Mouse (Mus musculus): ENCODE results near the gene S1pr5. TPM values are rescaled to one million over a fixed set of nuclear protein-coding genes. Genes with fewer than 3 reads are reported as not detected.
"Not testable (repeated sequence)": the region's sequence is repeated elsewhere in the genome, so short reads cannot be mapped to it uniquely, and the experiment has no call there.

Gene S1pr5
- polyA plus RNA-seq, 1 experiment from 2014 or later = 0.73 TPM

DNA sequence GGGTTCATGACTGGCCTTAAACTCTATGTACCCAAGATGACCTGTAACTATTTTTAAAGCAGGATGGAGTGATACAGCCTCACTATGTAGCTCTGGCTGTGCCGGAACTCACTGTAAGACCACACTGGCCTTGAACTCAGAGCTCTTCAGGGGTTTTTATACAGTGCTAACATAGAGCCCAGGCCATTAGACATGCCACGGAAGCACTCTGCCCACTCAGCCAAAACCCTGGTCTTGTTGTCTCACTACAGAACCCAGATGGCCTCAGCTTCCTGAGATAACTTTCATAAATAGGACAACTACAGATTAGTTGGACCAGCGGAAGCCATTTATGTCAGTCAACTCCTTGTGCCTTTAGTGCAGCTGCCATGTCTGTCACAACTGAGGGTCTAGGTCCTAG is 26.1 kb upstream of the S1pr5 start:
- Histone ChIP-seq H3K27me3 (ENCODE audit: control insufficient read depth, insufficient read depth, low read length) (no peaks in the 10 kb centered on the region), H3K4me2 (replicated peaks; ENCODE audit: low read depth, low read length) (no peak overlapping the region)
- WGBS = 94% methylated on average over 3 of the region's 3 CpGs

DNA sequence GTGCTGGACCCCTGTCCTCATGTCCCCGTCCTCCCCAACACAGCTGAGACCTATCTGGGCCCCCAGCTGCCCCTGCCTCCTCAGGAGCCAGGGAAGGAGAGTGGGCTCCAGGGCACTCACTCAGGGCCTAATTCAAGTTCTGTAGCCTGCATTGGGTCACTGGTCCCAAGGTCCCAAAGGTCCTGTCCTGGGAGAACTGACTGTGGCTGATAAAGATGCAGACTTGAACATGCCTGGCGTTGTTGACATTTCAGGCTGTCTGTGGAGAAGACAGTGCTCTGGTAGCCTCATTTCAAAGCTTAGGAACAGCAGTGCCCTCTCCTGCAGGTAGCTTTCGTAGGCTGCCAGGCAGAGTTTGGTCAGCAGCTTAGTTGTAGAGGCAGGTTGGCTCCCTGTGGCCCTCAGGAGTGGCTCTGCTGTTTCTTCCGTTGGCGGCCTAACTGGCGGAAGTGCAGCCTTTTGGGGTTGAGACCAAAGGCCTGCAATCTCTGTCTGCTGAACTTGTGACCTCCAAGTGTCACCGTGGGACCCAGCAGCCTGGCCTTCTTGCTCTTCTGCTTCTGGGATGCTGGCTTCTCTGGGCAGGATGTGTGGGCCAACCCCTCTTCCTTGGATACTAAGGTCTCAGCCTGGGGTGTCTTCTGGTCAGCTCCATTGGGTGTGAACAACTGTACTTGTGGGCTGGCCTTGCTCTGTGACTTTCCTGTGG is 25.4 kb upstream of the S1pr5 start:
- no peak for DNase-seq (ENCODE audit: low spot score)

More for the DNA sequence above, 26.1 kb upstream of the S1pr5 start:
- Histone ChIP-seq H3K9ac (ENCODE audit: low read depth, low read length) (no peak overlapping the region), H3K4me1 (replicated peaks; ENCODE audit: control insufficient read depth, insufficient read depth, low read length) (no peaks in the 10 kb centered on the region), H3K9me3 (ENCODE audit: control insufficient read depth, low read length) (no peaks in the 10 kb centered on the region), H3K27ac (ENCODE audit: low read depth, low read length) (no peak overlapping the region), H3K4me3 (ENCODE audit: low read depth, low read length) (no peak overlapping the region), H3K36me3 (ENCODE audit: control insufficient read depth, insufficient read depth, low read length) (peaks cover 16% of the 10 kb centered on the region)
- ATAC-seq (ENCODE audit: low FRiP score) (no peak), DNase-seq (ENCODE audit: low spot score) (no peak)

DNA sequence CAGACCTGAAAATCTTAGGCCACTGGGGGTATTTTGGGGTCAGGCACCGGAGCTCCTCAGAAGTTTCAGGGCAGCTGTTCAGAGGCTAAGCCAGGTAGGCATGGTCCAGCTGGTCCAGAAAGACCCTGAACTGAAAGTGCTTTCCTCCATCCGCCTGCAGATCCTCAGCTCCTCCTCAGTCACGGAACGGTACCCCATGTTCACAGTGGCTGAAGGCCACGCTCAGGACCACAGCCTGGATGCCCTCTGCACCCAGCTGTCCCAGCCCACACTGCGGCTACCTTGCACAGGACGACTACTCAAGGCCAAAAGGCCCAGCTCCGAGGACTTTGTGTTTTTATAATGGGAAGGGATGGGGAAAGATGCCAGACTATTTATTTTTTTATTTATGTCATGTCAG is 24.9 kb upstream of the S1pr5 start:
- no peaks in the 10 kb centered on the region for H3K27me3 ChIP-seq (ENCODE audit: control insufficient read depth, insufficient read depth, low read length)
- DNase-seq (ENCODE audit: low spot score) = no peak
- H3K4me3 ChIP-seq (ENCODE audit: low read depth, low read length) = no peak overlapping the region
- no peak overlapping the region for H3K9ac ChIP-seq (ENCODE audit: low read depth, low read length)
- H3K9me3 ChIP-seq (ENCODE audit: control insufficient read depth, low read length) = no peaks in the 10 kb centered on the region
- H3K27ac ChIP-seq (ENCODE audit: low read depth, low read length) = no peak overlapping the region
- no peaks in the 10 kb centered on the region for H3K4me1 ChIP-seq (replicated peaks; ENCODE audit: control insufficient read depth, insufficient read depth, low read length)
- H3K4me2 ChIP-seq (replicated peaks; ENCODE audit: low read depth, low read length) = no peak overlapping the region
- 90% methylated on average over 8 of the region's 8 CpGs for WGBS
- peaks cover 15% of the 10 kb centered on the region for H3K36me3 ChIP-seq (ENCODE audit: control insufficient read depth, insufficient read depth, low read length)
- ATAC-seq (ENCODE audit: low FRiP score) = no peak

More for the DNA sequence above, 25.4 kb upstream of the S1pr5 start:
- Histone ChIP-seq H3K4me3 (ENCODE audit: low read depth, low read length) (no peak overlapping the region), H3K27ac (ENCODE audit: low read depth, low read length) (no peak overlapping the region), H3K9me3 (ENCODE audit: control insufficient read depth, low read length) (no peaks in the 10 kb centered on the region), H3K9ac (ENCODE audit: low read depth, low read length) (no peak overlapping the region), H3K4me1 (replicated peaks; ENCODE audit: control insufficient read depth, insufficient read depth, low read length) (no peaks in the 10 kb centered on the region), H3K27me3 (ENCODE audit: control insufficient read depth, insufficient read depth, low read length) (no peaks in the 10 kb centered on the region), H3K36me3 (ENCODE audit: control insufficient read depth, insufficient read depth, low read length) (peaks cover 15% of the 10 kb centered on the region), H3K4me2 (replicated peaks; ENCODE audit: low read depth, low read length) (no peak overlapping the region)
- ATAC-seq (ENCODE audit: low FRiP score) = no peak
- 85% methylated on average over 7 of the region's 7 CpGs for WGBS

DNA sequence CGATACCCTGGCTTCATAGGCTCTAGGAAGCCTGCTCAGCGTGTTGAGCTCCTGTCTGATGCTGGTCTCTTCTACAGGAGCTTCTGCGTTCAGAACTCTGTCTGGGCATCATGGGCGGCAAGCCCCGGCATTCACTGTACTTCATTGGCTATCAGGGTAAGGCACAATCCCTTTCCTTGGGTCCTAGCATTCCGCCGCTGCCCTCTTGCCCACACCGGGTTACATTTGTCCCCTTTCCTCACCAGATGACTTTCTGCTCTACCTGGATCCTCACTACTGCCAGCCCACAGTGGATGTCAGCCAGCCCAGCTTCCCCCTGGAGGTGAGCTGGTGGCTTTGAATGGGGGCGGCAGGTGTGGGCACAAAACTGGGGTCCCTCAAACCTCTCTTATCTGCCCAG is 24.1 kb upstream of the S1pr5 start:
- WGBS = 91% methylated on average over 9 of the region's 9 CpGs
- Histone ChIP-seq H3K9ac (ENCODE audit: low read depth, low read length) (no peak overlapping the region), H3K36me3 (ENCODE audit: control insufficient read depth, insufficient read depth, low read length) (peaks cover 15% of the 10 kb centered on the region), H3K4me3 (ENCODE audit: low read depth, low read length) (no peak overlapping the region), H3K27me3 (ENCODE audit: control insufficient read depth, insufficient read depth, low read length) (no peaks in the 10 kb centered on the region), H3K27ac (ENCODE audit: low read depth, low read length) (no peak overlapping the region), H3K4me1 (replicated peaks; ENCODE audit: control insufficient read depth, insufficient read depth, low read length) (no peaks in the 10 kb centered on the region), H3K4me2 (replicated peaks; ENCODE audit: low read depth, low read length) (no peak overlapping the region), H3K9me3 (ENCODE audit: control insufficient read depth, low read length) (no peaks in the 10 kb centered on the region)
- ATAC-seq (ENCODE audit: low FRiP score) (no peak), DNase-seq (ENCODE audit: low spot score) (no peak)

DNA sequence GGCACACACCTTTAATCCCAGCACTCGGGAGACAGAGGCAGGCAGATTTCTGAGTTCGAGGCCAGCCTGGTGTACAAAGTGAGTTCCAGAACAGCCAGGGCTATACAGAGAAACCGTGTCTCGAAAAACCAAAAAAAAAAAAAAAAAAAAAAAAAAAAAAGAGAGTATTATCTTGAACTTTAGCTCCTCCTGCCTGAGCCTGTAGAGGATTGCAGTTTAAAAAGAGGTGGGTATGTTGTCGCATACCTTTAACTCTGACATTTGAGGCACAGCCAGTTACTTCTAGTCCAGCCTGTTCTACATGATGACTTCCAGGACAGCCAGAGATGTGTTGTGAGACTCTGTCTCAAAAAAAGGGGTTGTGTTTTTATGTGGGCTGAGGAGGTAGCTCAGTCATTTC is 21.3 kb upstream of the S1pr5 start:
- WGBS = 83% methylated on average over 5 of the region's 5 CpGs

DNA sequence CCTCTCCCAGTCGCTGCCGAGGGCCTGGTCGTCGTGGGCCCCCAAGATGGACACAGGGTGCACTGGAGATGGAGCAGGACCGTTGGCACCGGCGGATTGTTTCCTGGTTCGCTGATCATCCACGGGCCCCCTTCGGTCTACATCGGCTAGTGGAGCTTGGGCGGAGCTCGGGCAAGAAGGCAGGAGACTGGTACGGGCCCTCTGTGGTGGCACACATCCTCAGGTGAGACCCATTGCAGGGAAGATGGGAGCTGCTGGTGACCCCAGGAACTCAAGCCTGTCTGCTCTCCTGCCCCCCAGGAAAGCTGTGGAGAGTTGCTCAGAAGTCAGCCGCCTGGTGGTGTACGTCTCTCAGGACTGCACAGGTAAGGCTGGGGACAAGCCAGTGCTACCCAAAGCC is 20.1 kb upstream of the S1pr5 start:
- Histone ChIP-seq H3K4me3 (ENCODE audit: low read depth, low read length) (no peak overlapping the region), H3K36me3 (ENCODE audit: control insufficient read depth, insufficient read depth, low read length) (peaks cover 8% of the 10 kb centered on the region), H3K4me2 (replicated peaks; ENCODE audit: low read depth, low read length) (no peak overlapping the region), H3K27ac (ENCODE audit: low read depth, low read length) (no peak overlapping the region), H3K27me3 (ENCODE audit: control insufficient read depth, insufficient read depth, low read length) (no peaks in the 10 kb centered on the region), H3K4me1 (replicated peaks; ENCODE audit: control insufficient read depth, insufficient read depth, low read length) (peaks cover 8% of the 10 kb centered on the region), H3K9ac (ENCODE audit: low read depth, low read length) (no peak overlapping the region), H3K9me3 (ENCODE audit: control insufficient read depth, low read length) (no peaks in the 10 kb centered on the region)
- no peak for ATAC-seq (ENCODE audit: low FRiP score)
- no peak for DNase-seq (ENCODE audit: low spot score)
- 93% methylated on average over 16 of the region's 16 CpGs for WGBS

More for the DNA sequence above, 21.3 kb upstream of the S1pr5 start:
- ATAC-seq (ENCODE audit: low FRiP score); H3K27ac ChIP-seq (ENCODE audit: low read depth, low read length); H3K9ac ChIP-seq (ENCODE audit: low read depth, low read length); H3K27me3 ChIP-seq (ENCODE audit: control insufficient read depth, insufficient read depth, low read length); H3K4me2 ChIP-seq (replicated peaks; ENCODE audit: low read depth, low read length); H3K4me1 ChIP-seq (replicated peaks; ENCODE audit: control insufficient read depth, insufficient read depth, low read length); H3K9me3 ChIP-seq (ENCODE audit: control insufficient read depth, low read length); H3K4me3 ChIP-seq (ENCODE audit: low read depth, low read length); DNase-seq (ENCODE audit: low spot score): not testable (repeated sequence)
- H3K36me3 ChIP-seq (ENCODE audit: control insufficient read depth, insufficient read depth, low read length) = peaks cover 13% of the 10 kb centered on the region

DNA sequence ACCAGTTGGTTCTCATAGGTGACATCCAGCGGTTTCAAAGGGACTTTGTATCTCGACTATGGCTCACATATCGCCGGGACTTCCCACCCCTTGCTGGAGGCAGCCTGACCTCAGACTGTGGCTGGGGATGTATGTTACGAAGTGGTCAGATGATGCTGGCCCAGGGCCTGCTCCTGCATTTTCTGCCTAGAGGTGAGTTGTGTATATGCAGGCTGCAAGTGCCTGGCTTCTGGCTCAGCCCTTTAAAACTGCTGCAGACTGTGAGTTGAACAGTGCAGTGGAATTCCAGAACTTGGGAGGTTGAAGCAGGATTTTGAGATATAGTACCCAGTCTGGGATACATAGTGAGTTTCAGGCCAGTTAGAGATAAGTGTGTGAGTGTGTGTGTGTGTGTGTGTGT is 18.6 kb upstream of the S1pr5 start:
- H3K36me3 ChIP-seq (ENCODE audit: control insufficient read depth, insufficient read depth, low read length) = no peaks in the 10 kb centered on the region; the same call in 1 of the 2 replicates
- H3K27ac ChIP-seq (ENCODE audit: low read depth, low read length) = no peak overlapping the region
- no peak overlapping the region for H3K4me3 ChIP-seq (ENCODE audit: low read depth, low read length)
- 92% methylated on average over 5 of the region's 5 CpGs for WGBS
- H3K27me3 ChIP-seq (ENCODE audit: control insufficient read depth, insufficient read depth, low read length) = no peaks in the 10 kb centered on the region
- no peak overlapping the region for H3K4me2 ChIP-seq (replicated peaks; ENCODE audit: low read depth, low read length)
- H3K9me3 ChIP-seq (ENCODE audit: control insufficient read depth, low read length) = no peaks in the 10 kb centered on the region
- DNase-seq (ENCODE audit: low spot score) (no peak), ATAC-seq (ENCODE audit: low FRiP score) (no peak)
- H3K9ac ChIP-seq (ENCODE audit: low read depth, low read length) = no peak overlapping the region
- peaks cover 8% of the 10 kb centered on the region for H3K4me1 ChIP-seq (replicated peaks; ENCODE audit: control insufficient read depth, insufficient read depth, low read length)

DNA sequence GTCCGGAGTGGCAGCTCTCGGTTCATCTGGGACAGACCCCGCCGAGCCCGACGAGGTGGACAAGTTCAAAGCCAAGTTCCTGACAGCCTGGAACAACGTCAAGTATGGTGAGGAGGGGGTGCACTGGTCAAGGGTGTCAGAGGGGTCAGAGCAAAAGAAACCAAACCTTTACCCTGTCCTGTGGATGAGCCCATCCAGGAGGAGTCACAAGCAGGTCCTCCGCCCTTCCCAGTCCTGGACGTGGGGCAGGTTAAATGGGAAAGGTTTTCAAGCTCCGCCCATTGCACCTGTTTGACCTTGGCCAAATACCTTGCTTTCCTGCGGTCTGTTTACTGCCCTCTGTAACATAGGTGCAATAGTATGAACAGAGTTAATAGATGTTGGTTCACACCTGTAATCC is 17.4 kb upstream of the S1pr5 start:
- peaks cover 8% of the 10 kb centered on the region for H3K4me1 ChIP-seq (replicated peaks; ENCODE audit: control insufficient read depth, insufficient read depth, low read length)
- H3K27me3 ChIP-seq (ENCODE audit: control insufficient read depth, insufficient read depth, low read length) = no peaks in the 10 kb centered on the region
- WGBS = 5% methylated on average over 11 of the region's 11 CpGs
- H3K4me2 ChIP-seq (replicated peaks; ENCODE audit: low read depth, low read length) = peak overlapping the region; percentile 85
- H3K9ac ChIP-seq (ENCODE audit: low read depth, low read length) = peak overlapping the region; percentile 86
- peak overlapping the region; percentile 39; the same call in 1 of the 2 replicates for H3K27ac ChIP-seq (ENCODE audit: low read depth, low read length)
- H3K36me3 ChIP-seq (ENCODE audit: control insufficient read depth, insufficient read depth, low read length) = no peaks in the 10 kb centered on the region
- DNase-seq (ENCODE audit: low spot score) (no peak), ATAC-seq (ENCODE audit: low FRiP score) (peak; percentile 47)
- H3K4me3 ChIP-seq (ENCODE audit: low read depth, low read length) = peak overlapping the region; percentile 81
- H3K9me3 ChIP-seq (ENCODE audit: control insufficient read depth, low read length) = no peaks in the 10 kb centered on the region

DNA sequence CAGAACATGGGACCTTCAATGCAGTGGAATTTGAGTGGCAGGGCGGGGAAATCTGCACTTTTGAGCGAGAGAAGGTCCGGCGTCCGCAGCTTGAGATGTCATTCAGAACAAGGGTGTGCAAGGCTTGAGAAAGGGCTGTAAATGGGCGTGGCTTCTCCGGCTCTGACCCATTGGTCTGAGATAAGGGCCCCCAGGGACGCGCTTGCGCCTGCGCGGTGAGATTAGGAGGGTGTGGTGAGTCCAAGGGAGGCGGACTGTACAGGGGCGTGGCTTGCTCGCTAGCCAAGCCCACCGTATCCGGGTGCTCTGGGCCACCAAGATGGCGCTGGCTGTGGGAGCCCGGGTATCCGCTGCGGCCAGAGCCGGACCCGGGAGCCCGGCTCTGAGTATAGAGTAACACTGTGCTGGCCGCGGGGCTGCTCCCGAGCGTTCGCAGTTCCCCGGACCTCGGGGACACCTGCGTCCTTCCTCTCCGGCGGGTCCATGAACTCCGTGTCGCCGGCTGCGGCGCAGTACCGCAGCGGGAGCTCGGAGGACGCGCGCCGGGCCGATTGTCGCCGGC is 16.8 kb upstream of the S1pr5 start, which contains the start of gene Atg4d:
TSS of gene Atg4d (plus strand) at position 294 of the 562 bp plus-strand sequence.
- Histone ChIP-seq H3K9ac (ENCODE audit: low read depth, low read length) (peak within 1 kb of the TSS; percentile 86), H3K9me3 (ENCODE audit: control insufficient read depth, low read length) (no peaks in the 10 kb centered on the region), H3K4me2 (replicated peaks; ENCODE audit: low read depth, low read length) (peak within 1 kb of the TSS; percentile 85), H3K36me3 (ENCODE audit: control insufficient read depth, insufficient read depth, low read length) (no peaks in the 10 kb centered on the region), H3K27ac (ENCODE audit: low read depth, low read length) (peak within 1 kb of the TSS; percentile 65), H3K27me3 (ENCODE audit: control insufficient read depth, insufficient read depth, low read length) (no peaks in the 10 kb centered on the region), H3K4me3 (ENCODE audit: low read depth, low read length) (peak within 1 kb of the TSS; percentile 81), H3K4me1 (replicated peaks; ENCODE audit: control insufficient read depth, insufficient read depth, low read length) (peaks cover 8% of the 10 kb centered on the region)
- under 1% methylated on average over 43 of the region's 49 CpGs for WGBS
- peak; percentile 100 for DNase-seq (ENCODE audit: low spot score)
- peak; percentile 98 for ATAC-seq (ENCODE audit: low FRiP score)
